Mouse (Mus musculus): ENCODE results near the gene B3gnt7. TPM values are rescaled to one million over a fixed set of nuclear protein-coding genes. Genes with fewer than 3 reads are reported as not detected.
"Not testable (repeated sequence)": the region's sequence is repeated elsewhere in the genome, so short reads cannot be mapped to it uniquely, and the experiment has no call there.

The B3gnt7 gene
- total and polyA plus RNA-seq, 2 experiments from 2014 or later, result 10.6 to 11.7 TPM

GRCm38 (mm10) chr1:86320822-86321413, 18.3 kb downstream of the B3gnt7 start:
- Histone ChIP-seq H3K9me3 (ENCODE audit: low read length) (no peaks in the 10 kb centered on the region), H3K27ac (ENCODE audit: low read depth, low read length) (no peak overlapping the region), H3K9ac (no peak overlapping the region), H3K4me2 (ENCODE audit: low read depth) (no peak overlapping the region), H3K4me1 (ENCODE audit: insufficient read depth) (no peaks in the 10 kb centered on the region), H3K4me3 (ENCODE audit: low read depth, low read length) (no peak overlapping the region), H3K36me3 (ENCODE audit: insufficient read depth) (no peaks in the 10 kb centered on the region), H3K27me3 (ENCODE audit: insufficient read depth, low read length) (no peaks in the 10 kb centered on the region)
- DNase-seq (no peak), ATAC-seq (no peak)
- no peak for TF ChIP-seq CTCF (IDR thresholded peaks at IDR 0.05; ENCODE audit: low read depth)
- WGBS, result 82% methylated on average over 6 of the region's 8 CpGs

GRCm38 (mm10) chr1:86336330-86336729, 33.7 kb downstream of the B3gnt7 start:
- H3K9ac ChIP-seq, result no peak overlapping the region
- 39% methylated on average over 2 of the region's 2 CpGs for WGBS

GRCm38 (mm10) chr1:86339156-86339812, 36.7 kb downstream of the B3gnt7 start:
- no peaks in the 10 kb centered on the region for H3K4me1 ChIP-seq (ENCODE audit: insufficient read depth)
- WGBS, result 23% methylated on average over 4 of the region's 4 CpGs
- TF ChIP-seq CTCF (IDR thresholded peaks at IDR 0.05; ENCODE audit: low read depth), result peak; percentile 93

More at GRCm38 (mm10) chr1:86336330-86336729, 33.7 kb downstream of the B3gnt7 start:
- no peak overlapping the region for H3K27ac ChIP-seq (ENCODE audit: low read depth, low read length)
- no peak for TF ChIP-seq CTCF (IDR thresholded peaks at IDR 0.05; ENCODE audit: low read depth)
- H3K4me3 ChIP-seq (ENCODE audit: low read depth, low read length), result no peak overlapping the region
- H3K4me1 ChIP-seq (ENCODE audit: insufficient read depth), result no peaks in the 10 kb centered on the region
- no peaks in the 10 kb centered on the region for H3K36me3 ChIP-seq (ENCODE audit: insufficient read depth)
- no peak for DNase-seq
- H3K27me3 ChIP-seq (ENCODE audit: insufficient read depth, low read length), result no peaks in the 10 kb centered on the region
- no peak for ATAC-seq
- H3K4me2 ChIP-seq (ENCODE audit: low read depth), result no peak overlapping the region
- no peaks in the 10 kb centered on the region for H3K9me3 ChIP-seq (ENCODE audit: low read length)

GRCm38 (mm10) chr1:86341096-86341495, 38.5 kb downstream of the B3gnt7 start:
- H3K27me3 ChIP-seq (ENCODE audit: insufficient read depth, low read length); H3K9ac ChIP-seq; ATAC-seq; DNase-seq; H3K36me3 ChIP-seq (ENCODE audit: insufficient read depth); H3K27ac ChIP-seq (ENCODE audit: low read depth, low read length); H3K9me3 ChIP-seq (ENCODE audit: low read length); H3K4me1 ChIP-seq (ENCODE audit: insufficient read depth); H3K4me2 ChIP-seq (ENCODE audit: low read depth); H3K4me3 ChIP-seq (ENCODE audit: low read depth, low read length): not testable (repeated sequence)
- 100% methylated on average over 2 of the region's 2 CpGs for WGBS

More at GRCm38 (mm10) chr1:86339156-86339812, 36.7 kb downstream of the B3gnt7 start:
- Histone ChIP-seq H3K27me3 (ENCODE audit: insufficient read depth, low read length) (no peaks in the 10 kb centered on the region), H3K9ac (no peak overlapping the region), H3K27ac (ENCODE audit: low read depth, low read length) (no peak overlapping the region), H3K36me3 (ENCODE audit: insufficient read depth) (no peaks in the 10 kb centered on the region), H3K9me3 (ENCODE audit: low read length) (no peaks in the 10 kb centered on the region), H3K4me3 (ENCODE audit: low read depth, low read length) (no peak overlapping the region), H3K4me2 (ENCODE audit: low read depth) (no peak overlapping the region)
- DNase-seq (peak; percentile 93), ATAC-seq (peak; percentile 88)

GRCm38 (mm10) chr1:86342371-86342770, 39.7 kb downstream of the B3gnt7 start:
- WGBS, result 86% methylated on average over 2 of the region's 2 CpGs
- no peak overlapping the region for H3K27ac ChIP-seq (ENCODE audit: low read depth, low read length)
- no peak for TF ChIP-seq CTCF (IDR thresholded peaks at IDR 0.05; ENCODE audit: low read depth)
- no peak for DNase-seq
- H3K4me1 ChIP-seq (ENCODE audit: insufficient read depth), result no peaks in the 10 kb centered on the region
- H3K27me3 ChIP-seq (ENCODE audit: insufficient read depth, low read length), result no peaks in the 10 kb centered on the region
- H3K4me3 ChIP-seq (ENCODE audit: low read depth, low read length), result no peak overlapping the region
- no peaks in the 10 kb centered on the region for H3K9me3 ChIP-seq (ENCODE audit: low read length)
- H3K4me2 ChIP-seq (ENCODE audit: low read depth), result no peak overlapping the region
- no peaks in the 10 kb centered on the region; the same call in 1 of the 2 replicates for H3K36me3 ChIP-seq (ENCODE audit: insufficient read depth)
- H3K9ac ChIP-seq, result no peak overlapping the region
- ATAC-seq, result no peak

- WGBS, result 82% methylated on average over 1 of the region's 1 CpGs
- Histone ChIP-seq H3K4me2 (ENCODE audit: low read depth) (no peak overlapping the region), H3K36me3 (ENCODE audit: insufficient read depth) (peaks cover 3% of the 10 kb centered on the region), H3K27me3 (ENCODE audit: insufficient read depth, low read length) (no peaks in the 10 kb centered on the region), H3K4me3 (ENCODE audit: low read depth, low read length) (no peak overlapping the region), H3K9ac (no peak overlapping the region), H3K9me3 (ENCODE audit: low read length) (no peaks in the 10 kb centered on the region), H3K27ac (ENCODE audit: low read depth, low read length) (no peak overlapping the region), H3K4me1 (ENCODE audit: insufficient read depth) (no peaks in the 10 kb centered on the region)
- no peak for TF ChIP-seq CTCF (IDR thresholded peaks at IDR 0.05; ENCODE audit: low read depth)
- ATAC-seq (no peak), DNase-seq (no peak)
These were observed 40.5 kb downstream of the B3gnt7 start for GRCm38 (mm10) chr1:86343087-86343645.

All from forebrain, postnatal 0 days (tissue).